Mouse (Mus musculus) small intestine, adult 2 months (tissue): ENCODE measurements around the gene Eprs.
A peak's percentile ranks its signal among the peaks of the same experiment; 100 is the strongest.

Experiments used
- CTCF ChIP-seq: fragments of 200-500 bp; IDR thresholded peaks from 2 replicates; pipeline ENCODE4 v1.5.1; 2012; ENCODE audit warnings: low read depth, mild to moderate bottlenecking, control low read depth, inconsistent platforms, low read length, moderate library complexity, mixed read lengths; ENCODE audit not compliant: insufficient replicate concordance, insufficient read length; ENCODE audit errors: extremely low read depth
- POLR2A ChIP-seq: fragments of 200-500 bp; IDR thresholded peaks from 2 replicates; pipeline ENCODE4 v1.6.1; 2012; ENCODE audit warnings: low read depth, mild to moderate bottlenecking, control low read depth, inconsistent platforms, low read length, moderate library complexity

- TF ChIP-seq POLR2A = no peak; the same call in 1 of the 2 replicates
- peak; percentile 25; the same call in 1 of the 2 replicates for TF ChIP-seq CTCF
Measured at GRCm38 (mm10) chr1:185363526-185364182, 810 bp downstream of the Eprs start.
